Mouse (Mus musculus): ENCODE results near the gene Ttc7b. TPM values are rescaled to one million over a fixed set of nuclear protein-coding genes. Genes with fewer than 3 reads are reported as not detected.

The Ttc7b gene
- polyA plus RNA-seq, 1 experiment from 2014 or later: 1.2 TPM

DNA sequence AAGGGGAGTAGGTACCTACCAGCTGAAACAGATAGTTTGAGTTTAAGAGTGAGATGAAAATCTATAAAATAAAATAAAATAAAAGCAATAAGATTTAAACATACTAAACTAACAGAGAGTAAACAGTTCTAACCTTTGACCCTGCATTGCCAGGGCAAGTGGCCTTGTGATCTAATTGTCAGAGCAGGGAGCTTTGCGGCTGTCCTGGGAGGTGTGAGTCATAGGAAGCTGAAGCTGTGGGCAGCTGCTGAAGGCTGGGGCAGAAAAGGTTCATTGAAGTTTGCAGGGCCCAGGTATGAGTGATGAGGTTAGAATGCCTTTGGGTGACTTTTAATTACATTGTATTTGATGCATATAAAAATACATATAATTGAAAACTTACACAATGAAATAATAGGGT, 5.3 kb upstream of the Ttc7b start:
- Histone ChIP-seq H3K36me3 (no peaks in the 10 kb centered on the region), H3K9ac (no peak overlapping the region), H3K9me3 (replicated peaks) (no peaks in the 10 kb centered on the region), H3K4me3 (replicated peaks) (no peak overlapping the region), H3K4me1 (replicated peaks) (peaks cover 18% of the 10 kb centered on the region; the same call in 1 of the 2 replicates), H3K4me2 (no peak overlapping the region), H3K27me3 (peaks cover 10% of the 10 kb centered on the region; the same call in 1 of the 2 replicates), H3K27ac (no peak overlapping the region)
- DNase-seq (no peak), ATAC-seq (ENCODE audit: low read depth) (no peak)
- 38% methylated on average over 1 of the region's 1 CpGs for WGBS (ENCODE audit: insufficient replicate concordance)

- peak overlapping the region; percentile 68 for H3K4me3 ChIP-seq (replicated peaks)
- H3K27ac ChIP-seq: no peak overlapping the region; the same call in 1 of the 2 replicates
- H3K27me3 ChIP-seq: peaks cover 30% of the 10 kb centered on the region
- DNase-seq (no peak), ATAC-seq (ENCODE audit: low read depth) (peak; percentile 37)
- no peaks in the 10 kb centered on the region for H3K9me3 ChIP-seq (replicated peaks)
- WGBS (ENCODE audit: insufficient replicate concordance): 0% methylated on average over 46 of the region's 76 CpGs
- peaks cover 37% of the 10 kb centered on the region for H3K4me1 ChIP-seq (replicated peaks)
- peak overlapping the region; percentile 77 for H3K9ac ChIP-seq
- no peaks in the 10 kb centered on the region for H3K36me3 ChIP-seq
- peak overlapping the region; percentile 82 for H3K4me2 ChIP-seq
Observed at GRCm38 (mm10) chr12:100520077-100520793, 391 bp downstream of the Ttc7b start.

DNA sequence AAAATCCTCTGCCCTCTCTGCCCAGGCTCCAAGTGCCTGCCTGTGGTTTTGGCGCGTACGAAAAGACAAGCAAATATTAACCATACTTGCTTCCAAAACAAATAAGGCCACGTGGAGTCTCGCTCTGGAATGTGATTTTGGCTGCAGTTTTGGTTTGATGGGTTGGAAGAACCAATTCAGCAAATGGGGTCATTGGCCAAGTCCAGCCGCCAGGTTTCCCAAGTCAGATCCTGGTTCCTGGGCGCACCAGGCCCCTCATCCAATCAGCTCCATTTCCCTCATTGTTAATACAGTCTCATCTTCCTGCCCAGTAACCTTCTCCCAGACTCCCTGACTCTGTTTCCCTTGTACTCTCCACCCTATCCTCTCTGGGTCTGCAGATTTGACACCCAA, 946 bp downstream of the Ttc7b start:
- H3K9ac ChIP-seq: peak overlapping the region; percentile 77; the same call in 1 of the 2 replicates
- 37% methylated on average over 7 of the region's 7 CpGs for WGBS (ENCODE audit: insufficient replicate concordance)
- no peaks in the 10 kb centered on the region for H3K36me3 ChIP-seq
- DNase-seq (no peak), ATAC-seq (ENCODE audit: low read depth) (no peak)
- H3K27me3 ChIP-seq: peaks cover 30% of the 10 kb centered on the region
- H3K9me3 ChIP-seq (replicated peaks): no peaks in the 10 kb centered on the region
- H3K4me2 ChIP-seq: peak overlapping the region; percentile 82
- H3K4me1 ChIP-seq (replicated peaks): peaks cover 37% of the 10 kb centered on the region
- H3K4me3 ChIP-seq (replicated peaks): peak overlapping the region; percentile 68
- no peak overlapping the region for H3K27ac ChIP-seq

- H3K4me1 ChIP-seq (replicated peaks): peaks cover 37% of the 10 kb centered on the region
- peaks cover 30% of the 10 kb centered on the region for H3K27me3 ChIP-seq
- H3K4me2 ChIP-seq: 0 out of 2 replicates have a peak overlapping the region, but pooled peaks have one; percentile 6
- H3K4me3 ChIP-seq (replicated peaks): no peak overlapping the region
- 52% methylated on average over 9 of the region's 9 CpGs for WGBS (ENCODE audit: insufficient replicate concordance)
- no peak overlapping the region for H3K9ac ChIP-seq
- DNase-seq: no peak
- H3K9me3 ChIP-seq (replicated peaks): no peaks in the 10 kb centered on the region
- no peaks in the 10 kb centered on the region for H3K36me3 ChIP-seq
- H3K27ac ChIP-seq: no peak overlapping the region
- ATAC-seq (ENCODE audit: low read depth): no peak
Observed at GRCm38 (mm10) chr12:100517371-100517770, 3.3 kb downstream of the Ttc7b start.

- peaks cover 37% of the 10 kb centered on the region for H3K4me1 ChIP-seq (replicated peaks)
- DNase-seq (no peak), ATAC-seq (ENCODE audit: low read depth) (no peak)
- H3K27ac ChIP-seq: no peak overlapping the region
- H3K4me3 ChIP-seq (replicated peaks): no peak overlapping the region
- peaks cover 24% of the 10 kb centered on the region for H3K27me3 ChIP-seq
- 64% methylated on average over 1 of the region's 1 CpGs for WGBS (ENCODE audit: insufficient replicate concordance)
- no peak overlapping the region for H3K4me2 ChIP-seq
- no peaks in the 10 kb centered on the region for H3K9me3 ChIP-seq (replicated peaks)
- H3K36me3 ChIP-seq: no peaks in the 10 kb centered on the region
- no peak overlapping the region for H3K9ac ChIP-seq
Observed at GRCm38 (mm10) chr12:100516161-100516838, 4.3 kb downstream of the Ttc7b start.

DNA sequence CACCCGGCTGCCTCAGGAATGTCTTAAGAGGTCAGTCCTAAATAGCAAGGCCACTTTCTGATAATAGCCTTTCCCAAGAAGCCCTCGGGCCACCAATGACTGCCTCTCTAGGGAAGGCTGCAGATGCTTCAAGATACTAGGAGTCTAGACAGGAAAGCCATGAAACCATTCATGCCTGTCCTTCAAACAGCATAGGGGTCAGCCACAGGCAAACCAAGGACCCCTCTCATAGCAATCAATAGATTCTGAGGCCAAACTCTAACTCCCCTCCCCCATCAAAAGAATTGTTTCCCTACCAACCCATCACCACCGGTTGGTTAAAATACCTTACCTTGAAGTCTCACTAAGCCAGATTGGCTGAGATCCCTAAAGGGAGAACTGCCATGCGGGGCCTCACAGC, 5.1 kb downstream of the Ttc7b start:
- Histone ChIP-seq H3K4me1 (replicated peaks) (peaks cover 38% of the 10 kb centered on the region), H3K4me2 (no peak overlapping the region), H3K9me3 (replicated peaks) (no peaks in the 10 kb centered on the region), H3K36me3 (0 out of 2 replicates have a peak, but pooled peaks cover 4% of the 10 kb centered on the region), H3K4me3 (replicated peaks) (no peak overlapping the region), H3K27me3 (peaks cover 18% of the 10 kb centered on the region), H3K27ac (no peak overlapping the region), H3K9ac (no peak overlapping the region)
- ATAC-seq (ENCODE audit: low read depth): no peak
- WGBS (ENCODE audit: insufficient replicate concordance): 64% methylated on average over 4 of the region's 4 CpGs
- DNase-seq: no peak

DNA sequence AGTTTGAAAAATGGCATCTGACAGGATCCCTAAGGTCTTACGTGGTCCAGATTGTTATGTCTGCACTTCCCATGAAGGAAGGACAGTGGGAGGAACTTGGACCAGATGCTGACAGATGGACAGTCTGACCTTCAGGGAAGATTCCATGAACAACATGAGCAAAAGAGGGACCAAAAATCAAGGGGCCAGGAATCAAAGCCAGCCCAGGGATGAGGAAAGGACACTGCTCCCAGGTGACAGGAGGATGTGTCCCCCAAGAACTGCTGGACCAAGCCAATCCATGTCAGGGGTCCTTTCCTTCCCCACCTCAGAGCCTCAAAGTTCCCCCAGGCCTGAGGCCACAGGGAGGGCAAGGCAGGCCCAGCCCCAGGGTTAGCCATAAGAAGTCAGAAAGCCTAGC, 6.0 kb downstream of the Ttc7b start:
- 57% methylated on average over 1 of the region's 1 CpGs for WGBS (ENCODE audit: insufficient replicate concordance)
- H3K4me1 ChIP-seq (replicated peaks): peaks cover 38% of the 10 kb centered on the region
- no peak for DNase-seq
- no peak overlapping the region for H3K4me3 ChIP-seq (replicated peaks)
- H3K27ac ChIP-seq: no peak overlapping the region
- ATAC-seq (ENCODE audit: low read depth): no peak
- H3K9me3 ChIP-seq (replicated peaks): no peaks in the 10 kb centered on the region
- H3K9ac ChIP-seq: no peak overlapping the region
- 0 out of 2 replicates have a peak, but pooled peaks cover 6% of the 10 kb centered on the region for H3K36me3 ChIP-seq
- H3K27me3 ChIP-seq: peaks cover 9% of the 10 kb centered on the region
- no peak overlapping the region for H3K4me2 ChIP-seq

GRCm38 (mm10) chr12:100513131-100513530, 7.5 kb downstream of the Ttc7b start:
- no peak for DNase-seq
- Histone ChIP-seq H3K9me3 (replicated peaks) (no peaks in the 10 kb centered on the region), H3K9ac (no peak overlapping the region), H3K36me3 (0 out of 2 replicates have a peak, but pooled peaks cover 6% of the 10 kb centered on the region), H3K27me3 (no peaks in the 10 kb centered on the region), H3K4me3 (replicated peaks) (no peak overlapping the region), H3K4me1 (replicated peaks) (peaks cover 36% of the 10 kb centered on the region), H3K27ac (no peak overlapping the region), H3K4me2 (no peak overlapping the region)
- 72% methylated on average over 5 of the region's 5 CpGs for WGBS (ENCODE audit: insufficient replicate concordance)
- no peak for ATAC-seq (ENCODE audit: low read depth)

- H3K27ac ChIP-seq: no peak overlapping the region
- WGBS (ENCODE audit: insufficient replicate concordance): 77% methylated on average over 9 of the region's 9 CpGs
- ATAC-seq (ENCODE audit: low read depth) (no peak), DNase-seq (no peak)
- H3K4me2 ChIP-seq: no peak overlapping the region
- peaks cover 31% of the 10 kb centered on the region for H3K4me1 ChIP-seq (replicated peaks)
- no peak overlapping the region for H3K4me3 ChIP-seq (replicated peaks)
- no peaks in the 10 kb centered on the region for H3K27me3 ChIP-seq
- H3K36me3 ChIP-seq: 0 out of 2 replicates have a peak, but pooled peaks cover 6% of the 10 kb centered on the region
- no peaks in the 10 kb centered on the region for H3K9me3 ChIP-seq (replicated peaks)
- H3K9ac ChIP-seq: no peak overlapping the region
Observed at GRCm38 (mm10) chr12:100512641-100513040, 8.0 kb downstream of the Ttc7b start.

DNA sequence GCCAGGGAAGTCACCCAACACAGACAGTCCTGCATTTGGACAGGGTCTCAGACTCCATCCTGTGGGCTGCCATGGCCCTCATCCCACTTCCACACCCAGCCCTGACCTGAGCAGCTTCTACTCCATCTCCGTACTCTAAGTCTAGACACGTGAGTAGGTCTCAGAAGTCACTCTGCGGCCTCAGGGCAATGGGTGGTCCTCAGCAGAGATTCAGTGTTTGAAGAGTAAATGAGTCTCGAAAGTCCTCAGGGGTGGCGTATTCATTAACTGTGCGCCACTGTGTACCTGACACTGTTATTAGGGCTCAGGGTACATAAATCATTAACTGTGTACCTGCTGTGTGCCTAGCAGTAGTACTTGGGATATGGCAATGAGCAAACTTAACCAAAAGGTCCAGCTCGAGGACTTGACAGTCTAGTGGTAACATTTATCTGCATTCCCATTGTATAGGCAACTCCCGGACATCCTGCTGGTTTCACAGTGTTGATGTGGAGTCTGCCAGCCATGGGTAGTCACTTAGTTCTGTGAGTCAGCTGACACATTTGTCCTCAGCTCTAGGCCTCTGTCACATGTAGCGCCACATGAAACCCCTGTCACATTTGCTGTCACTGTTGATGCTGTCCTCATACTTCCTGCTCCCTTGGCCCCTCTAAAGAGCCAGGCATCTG, 10.9 kb downstream of the Ttc7b start:
- Histone ChIP-seq H3K36me3 (0 out of 2 replicates have a peak, but pooled peaks cover 6% of the 10 kb centered on the region), H3K9ac (no peak overlapping the region), H3K27ac (no peak overlapping the region; the same call in 1 of the 2 replicates), H3K4me1 (replicated peaks) (peaks cover 31% of the 10 kb centered on the region), H3K27me3 (no peaks in the 10 kb centered on the region), H3K4me3 (replicated peaks) (no peak overlapping the region), H3K4me2 (no peak overlapping the region), H3K9me3 (replicated peaks) (no peaks in the 10 kb centered on the region)
- no peak for DNase-seq
- no peak for ATAC-seq (ENCODE audit: low read depth)
- WGBS (ENCODE audit: insufficient replicate concordance): 67% methylated on average over 9 of the region's 9 CpGs

GRCm38 (mm10) chr12:100508668-100509067, 12.0 kb downstream of the Ttc7b start:
- ATAC-seq (ENCODE audit: low read depth) (peak; percentile 75), DNase-seq (no peak)
- H3K27me3 ChIP-seq: no peaks in the 10 kb centered on the region
- H3K36me3 ChIP-seq: 0 out of 2 replicates have a peak, but pooled peaks cover 6% of the 10 kb centered on the region
- H3K9ac ChIP-seq: no peak overlapping the region
- WGBS (ENCODE audit: insufficient replicate concordance): 15% methylated on average over 5 of the region's 5 CpGs
- peak overlapping the region; percentile 74 for H3K27ac ChIP-seq
- peaks cover 42% of the 10 kb centered on the region for H3K4me1 ChIP-seq (replicated peaks)
- H3K9me3 ChIP-seq (replicated peaks): no peaks in the 10 kb centered on the region
- H3K4me3 ChIP-seq (replicated peaks): no peak overlapping the region
- no peak overlapping the region for H3K4me2 ChIP-seq
